Comparison of ENCODE assay signal across 8 mouse cellular contexts in genomic region chr1:39935616-39936015, GRCm38 (mm10). TPM values are rescaled to one million over a fixed set of nuclear protein-coding genes. Genes with fewer than 3 reads are reported as not detected.
DNase-seq lines count a peak whose midpoint lies in the region; ATAC-seq and TF ChIP-seq lines count a peak whose summit lies in the region.

No protein-coding gene starts in this region.

- TF ChIP-seq CTCF in thymus, adult 2 months (IDR thresholded peaks at IDR 0.05; ENCODE audit: borderline replicate concordance, control insufficient read depth, extremely low read depth, insufficient read depth, low read length, poor library complexity): no peak

- H3K4me2 ChIP-seq in limb, embryonic 15.5 days: peak overlapping the region; percentile 55

- 10% methylated on average over 10 of the region's 10 CpGs for WGBS in thymus, adult 2 months
- 2% methylated on average over 10 of the region's 10 CpGs for WGBS in limb, embryonic 15.5 days

- no peak for ATAC-seq in limb, embryonic 15.5 days (ENCODE audit: insufficient number of reproducible peaks, low FRiP score, low TSS enrichment, low read depth)
- ATAC-seq in activated CD4-positive, CD25-positive, alpha-beta regulatory T cell, adult 4 months: no peak

- no peaks in the 10 kb centered on the region for H3K27me3 ChIP-seq in thymus, adult 2 months (ENCODE audit: control insufficient read depth, insufficient read depth, low read length)
- no peaks in the 10 kb centered on the region for H3K27me3 ChIP-seq in limb, embryonic 15.5 days

- no peak for TF ChIP-seq POLR2A in thymus, adult 2 months (IDR thresholded peaks at IDR 0.05; ENCODE audit: control insufficient read depth, extremely low read depth, insufficient read depth, low read length, poor library complexity)

- H3K4me1 ChIP-seq in thymus, adult 2 months (replicated peaks; ENCODE audit: control insufficient read depth, insufficient read depth, low read length): peaks cover 49% of the 10 kb centered on the region
- peaks cover 86% of the 10 kb centered on the region for H3K4me1 ChIP-seq in limb, embryonic 15.5 days

- peak overlapping the region; percentile 39 for H3K27ac ChIP-seq in thymus, adult 2 months (ENCODE audit: control insufficient read depth, insufficient read depth, low read length)
- H3K27ac ChIP-seq in limb, embryonic 15.5 days: no peak overlapping the region

- H3K36me3 ChIP-seq in thymus, adult 2 months (ENCODE audit: control insufficient read depth, insufficient read depth, low read length): no peaks in the 10 kb centered on the region
- H3K36me3 ChIP-seq in limb, embryonic 15.5 days: no peaks in the 10 kb centered on the region

- H3K9me3 ChIP-seq in limb, embryonic 15.5 days: no peaks in the 10 kb centered on the region

- H3K4me3 ChIP-seq in thymus, adult 2 months (ENCODE audit: control insufficient read depth, insufficient read depth, low read length): no peak overlapping the region; the same call in 1 of the 2 replicates
- H3K4me3 ChIP-seq in limb, embryonic 15.5 days: peak overlapping the region; percentile 32

- DNase-seq in embryo, embryonic 10 days (ENCODE audit: low spot score): peak; percentile 50
- DNase-seq in embryo, embryonic 9.5 days (ENCODE audit: extremely low spot score): no peak
- no peak for DNase-seq in thymus, adult 2 months
- DNase-seq in thymus, adult 18-20 months: no peak
- no peak for DNase-seq in spleen, postnatal 10 days (ENCODE audit: low spot score in 2 of 2)
- DNase-seq in frontal cortex, postnatal 14 days (ENCODE audit: low spot score in 2 of 2): no peak

- H3K9ac ChIP-seq in limb, embryonic 15.5 days: no peak overlapping the region

RNA-seq across cellular contexts. Expression of gene Map4k4, which starts 34.9 kb away (rescaled TPM):
- 164 and 167 TPM in 2 replicates for polyA plus RNA-seq in thymus, adult 2 months (2012; rRNA removed)
- polyA plus RNA-seq in limb, embryonic 15.5 days (2015; fragmentation: Nextera tagmentation; extraction: Ambion mirVana): 29.5 and 32.7 TPM in 2 replicates
- 10 to 100 TPM; 23.8 to 33.8 TPM for polyA plus RNA-seq in activated CD4-positive, CD25-positive, alpha-beta regulatory T cell, adult 4 months (2017; shearing (Covaris generic))
